Mouse (Mus musculus) limb, embryonic 14.5 days (tissue): ENCODE data around the gene Man2a1. TPM values are rescaled to one million over a fixed set of nuclear protein-coding genes. Genes with fewer than 3 reads are reported as not detected.

Source experiments
- ATAC-seq: fragments of 200-750 bp; cut with Nextera tagmentation; 2 replicates; pipeline ENCODE4 v1.8.0; 2017; ENCODE audit warnings: low read depth, moderate number of reproducible peaks, moderate TSS enrichment; ENCODE audit not compliant: low FRiP score
- DNase-seq: peaks from one replicate; pipeline ENCODE4 v3.0.0-alpha.2; 2015; ENCODE audit warnings: low spot score
- H3K27ac ChIP-seq: fragments of 300-500 bp; sonication (generic); replicated peaks from 2 replicates; pipeline ENCODE4 v1.5.1; 2014; ENCODE audit warnings: low read depth, mild to moderate bottlenecking, low read length, moderate library complexity, mixed read lengths
- H3K27me3 ChIP-seq: fragments of 300-500 bp; sonication (generic); 2 replicates; pipeline ENCODE4 v1.6.1; 2014; ENCODE audit warnings: low read length, mixed read lengths; ENCODE audit not compliant: control insufficient read depth, insufficient read depth
- H3K36me3 ChIP-seq: fragments of 300-500 bp; sonication (generic); 2 replicates; pipeline ENCODE4 v1.6.1; 2014; ENCODE audit warnings: mild to moderate bottlenecking, low read length, moderate library complexity, mixed read lengths; ENCODE audit not compliant: control insufficient read depth, insufficient read depth
- H3K4me1 ChIP-seq: fragments of 300-500 bp; sonication (generic); 2 replicates; pipeline ENCODE4 v1.6.1; 2014; ENCODE audit warnings: antibody characterized with exemption, low read length, mixed read lengths; ENCODE audit not compliant: control insufficient read depth, insufficient read depth
- H3K4me2 ChIP-seq: fragments of 300-500 bp; sonication (generic); replicated peaks from 2 replicates; pipeline ENCODE4 v1.6.1; 2014; ENCODE audit warnings: low read depth, mild to moderate bottlenecking, low read length, moderate library complexity; ENCODE audit not compliant: severe bottlenecking
- H3K4me3 ChIP-seq: fragments of 300-500 bp; sonication (generic); replicated peaks from 2 replicates; pipeline ENCODE4 v1.5.1; 2014; ENCODE audit warnings: low read length
- H3K9ac ChIP-seq: fragments of 300-500 bp; sonication (generic); 2 replicates; pipeline ENCODE4 v1.6.1; 2014; ENCODE audit warnings: mild to moderate bottlenecking, low read depth, low read length, moderate library complexity; ENCODE audit not compliant: severe bottlenecking
- H3K9me3 ChIP-seq: fragments of 300-500 bp; sonication (generic); 2 replicates; pipeline ENCODE4 v1.6.1; 2016; ENCODE audit warnings: low read length; ENCODE audit not compliant: control insufficient read depth
- POLR2A ChIP-seq: fragments of 200-500 bp; IDR thresholded peaks from 2 replicates; pipeline ENCODE4 v1.8.0; 2012; ENCODE audit warnings: inconsistent platforms, mild to moderate bottlenecking, moderate library complexity, borderline replicate concordance; ENCODE audit not compliant: insufficient read depth, insufficient read length; ENCODE audit errors: extremely low read depth
- WGBS: fragments of 180-500 bp; shearing (Covaris S2); extraction: QIAGEN DNeasy Blood & Tissue Kit; methylation state at CpG from one replicate; pipeline ENCODE4 v1.1.7; 2014; 5-methylcytosine and 5-hydroxymethylcytosine counted together
- polyA plus RNA-seq, 2 experiments: library from polyadenylated mRNA; depleted of rRNA in 1 of 2; stranded (reverse) in 1 of 2; unstranded in 1 of 2; fragments of >200 nt; fragmentation: Nextera tagmentation in 1 of 2; extraction: Ambion mirVana in 1 of 2; gene quantifications; 2 replicates each; pipeline versions ENCODE4 v1.2.1 to v1.2.3; 2012 to 2014

Gene Man2a1
- polyA plus RNA-seq, 2 experiments, result 12.5 to 31.9 TPM

GRCm38 (mm10) chr17:64703649-64704230, 103.2 kb downstream of the Man2a1 start:
- WGBS, result 87% methylated on average over 4 of the region's 4 CpGs
- DNase-seq, result no peak

GRCm38 (mm10) chr17:64707529-64707928, 107.0 kb downstream of the Man2a1 start:
- peaks cover 10% of the 10 kb centered on the region for H3K36me3 ChIP-seq
- H3K4me3 ChIP-seq, result no peak overlapping the region
- DNase-seq (no peak), ATAC-seq (no peak)
- H3K27me3 ChIP-seq, result no peaks in the 10 kb centered on the region
- no peak overlapping the region for H3K27ac ChIP-seq
- H3K9me3 ChIP-seq, result no peaks in the 10 kb centered on the region
- H3K4me1 ChIP-seq, result no peaks in the 10 kb centered on the region
- TF ChIP-seq POLR2A, result no peak
- H3K9ac ChIP-seq, result no peak overlapping the region
- no peak overlapping the region for H3K4me2 ChIP-seq
- WGBS, result 93% methylated on average over 6 of the region's 6 CpGs

More at GRCm38 (mm10) chr17:64703649-64704230, 103.2 kb downstream of the Man2a1 start:
- H3K27me3 ChIP-seq, result no peaks in the 10 kb centered on the region
- ATAC-seq, result no peak
- no peak overlapping the region for H3K9ac ChIP-seq
- no peaks in the 10 kb centered on the region for H3K4me1 ChIP-seq
- no peaks in the 10 kb centered on the region for H3K36me3 ChIP-seq
- H3K9me3 ChIP-seq, result no peaks in the 10 kb centered on the region
- no peak overlapping the region for H3K4me3 ChIP-seq
- H3K27ac ChIP-seq, result no peak overlapping the region
- H3K4me2 ChIP-seq, result no peak overlapping the region
- TF ChIP-seq POLR2A, result no peak

- Histone ChIP-seq H3K36me3 (peaks cover 32% of the 10 kb centered on the region), H3K9ac (no peak overlapping the region), H3K4me3 (no peak overlapping the region), H3K27me3 (no peaks in the 10 kb centered on the region), H3K4me1 (0 out of 2 replicates have a peak, but pooled peaks cover 3% of the 10 kb centered on the region), H3K9me3 (no peaks in the 10 kb centered on the region), H3K27ac (no peak overlapping the region), H3K4me2 (no peak overlapping the region)
- no peak for TF ChIP-seq POLR2A
- ATAC-seq (no peak), DNase-seq (peak; percentile 21)
- 64% methylated on average over 4 of the region's 4 CpGs for WGBS
Observed at GRCm38 (mm10) chr17:64716318-64716717, 115.8 kb downstream of the Man2a1 start.

- no peak overlapping the region for H3K4me2 ChIP-seq
- no peak overlapping the region for H3K27ac ChIP-seq
- peaks cover 17% of the 10 kb centered on the region for H3K36me3 ChIP-seq
- WGBS, result 38% methylated on average over 5 of the region's 5 CpGs
- ATAC-seq, result no peak
- H3K4me3 ChIP-seq, result no peak overlapping the region
- H3K27me3 ChIP-seq, result no peaks in the 10 kb centered on the region
- H3K9me3 ChIP-seq, result no peaks in the 10 kb centered on the region
- TF ChIP-seq POLR2A, result no peak
- H3K9ac ChIP-seq, result no peak overlapping the region
- 0 out of 2 replicates have a peak, but pooled peaks cover 3% of the 10 kb centered on the region for H3K4me1 ChIP-seq
- DNase-seq, result no peak
Observed at GRCm38 (mm10) chr17:64719760-64720159, 119.2 kb downstream of the Man2a1 start.

- H3K4me3 ChIP-seq, result no peak overlapping the region
- H3K27me3 ChIP-seq, result no peaks in the 10 kb centered on the region
- no peak for DNase-seq
- H3K27ac ChIP-seq, result no peak overlapping the region
- no peak overlapping the region for H3K4me2 ChIP-seq
- H3K9me3 ChIP-seq, result no peaks in the 10 kb centered on the region
- no peak for TF ChIP-seq POLR2A
- ATAC-seq, result no peak
- H3K4me1 ChIP-seq, result 0 out of 2 replicates have a peak, but pooled peaks cover 3% of the 10 kb centered on the region
- WGBS, result 80% methylated on average over 5 of the region's 5 CpGs
- peaks cover 22% of the 10 kb centered on the region for H3K36me3 ChIP-seq
- no peak overlapping the region for H3K9ac ChIP-seq
Observed at GRCm38 (mm10) chr17:64721112-64721511, 120.6 kb downstream of the Man2a1 start.
